Mouse (Mus musculus): Measurements from ENCODE around the gene Lhfpl4. TPM values are rescaled to one million over a fixed set of nuclear protein-coding genes. Genes with fewer than 3 reads are reported as not detected.

Gene Lhfpl4
- not detected for total RNA-seq (2018; cell fraction: chromatin; rRNA removed)
- total RNA-seq (2018; cell fraction: cytosol; rRNA removed): under 1 TPM in 4 of 26 experiments, not detected in 22; 0.03 to 0.07 (median 0.05) TPM
- total RNA-seq (2018; cell fraction: nucleus; rRNA removed): under 1 TPM in 2 of 26 experiments, not detected in 24; 0.28 to 0.49 TPM
- polyA plus RNA-seq (2018): not detected in 3 replicates

GRCm38 (mm10) chr6:113194841-113195595, at the start of gene Lhfpl4:
TSS of gene Lhfpl4 (minus strand) at chr6:113195384.
- Histone ChIP-seq H3K27ac (no peak within 1 kb of the TSS), H3K79me2 (ENCODE audit: inconsistent target) (no peaks in the 10 kb centered on the region), H3K4me3 (ENCODE audit: inconsistent target) (no peak within 1 kb of the TSS), H3K36me3 (ENCODE audit: inconsistent target) (no peaks in the 10 kb centered on the region)
- 6% methylated on average over 46 of the region's 66 CpGs for WGBS (ENCODE audit: missing documents)

DNA sequence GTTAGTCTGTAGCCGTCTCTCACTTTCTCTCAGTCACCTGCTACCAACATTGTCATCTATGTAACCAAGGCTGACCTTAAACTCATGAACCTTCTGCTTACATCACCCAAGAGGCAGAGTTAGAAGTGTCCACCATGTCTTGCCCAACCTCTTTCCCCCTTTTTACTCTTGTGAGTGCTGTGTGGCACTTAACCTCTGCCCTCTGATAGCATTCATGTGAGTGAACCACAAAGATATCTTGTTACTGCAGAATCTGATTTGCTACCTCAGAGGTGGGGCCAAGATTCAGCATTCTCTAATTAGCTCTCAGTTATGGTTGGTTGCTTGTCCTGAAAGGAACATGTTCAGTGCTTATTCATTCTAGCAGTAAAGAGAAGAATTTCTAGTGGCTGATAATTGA, 47.6 kb upstream of the Lhfpl4 start:
- H3K79me2 ChIP-seq (ENCODE audit: inconsistent target): peaks cover 93% of the 10 kb centered on the region
- H3K36me3 ChIP-seq (ENCODE audit: inconsistent target): peaks cover 44% of the 10 kb centered on the region
- H3K4me3 ChIP-seq (ENCODE audit: inconsistent target): no peak overlapping the region
- WGBS (ENCODE audit: missing documents): 100% methylated on average over 1 of the region's 1 CpGs
- no peak overlapping the region for H3K27ac ChIP-seq

DNA sequence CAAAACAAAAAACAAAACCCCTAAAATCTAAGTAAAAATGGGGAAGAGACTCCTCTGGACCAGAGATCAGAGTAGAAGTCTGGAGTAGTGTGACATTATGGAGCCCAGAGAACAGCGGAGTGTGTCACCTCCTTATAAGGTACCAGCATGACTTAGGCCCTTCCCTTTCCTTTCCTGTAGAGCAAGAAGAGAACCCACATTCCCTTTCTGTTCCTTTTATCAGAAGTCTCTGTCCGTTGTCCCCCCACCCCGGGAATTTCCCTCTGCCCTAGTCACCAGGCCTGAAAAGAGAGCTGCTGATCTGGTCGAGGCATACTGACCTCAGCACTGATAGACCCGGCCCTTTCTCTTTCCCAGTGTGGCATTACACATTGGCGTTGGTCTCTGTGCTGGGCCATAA, 43.3 kb upstream of the Lhfpl4 start:
- Histone ChIP-seq H3K36me3 (ENCODE audit: inconsistent target) (peaks cover 24% of the 10 kb centered on the region; the same call in 1 of the 2 replicates), H3K4me3 (ENCODE audit: inconsistent target) (peak overlapping the region; percentile 97), H3K79me2 (ENCODE audit: inconsistent target) (peaks cover 56% of the 10 kb centered on the region), H3K27ac (peak overlapping the region; percentile 79)
- 3% methylated on average over 6 of the region's 6 CpGs for WGBS (ENCODE audit: missing documents)

DNA sequence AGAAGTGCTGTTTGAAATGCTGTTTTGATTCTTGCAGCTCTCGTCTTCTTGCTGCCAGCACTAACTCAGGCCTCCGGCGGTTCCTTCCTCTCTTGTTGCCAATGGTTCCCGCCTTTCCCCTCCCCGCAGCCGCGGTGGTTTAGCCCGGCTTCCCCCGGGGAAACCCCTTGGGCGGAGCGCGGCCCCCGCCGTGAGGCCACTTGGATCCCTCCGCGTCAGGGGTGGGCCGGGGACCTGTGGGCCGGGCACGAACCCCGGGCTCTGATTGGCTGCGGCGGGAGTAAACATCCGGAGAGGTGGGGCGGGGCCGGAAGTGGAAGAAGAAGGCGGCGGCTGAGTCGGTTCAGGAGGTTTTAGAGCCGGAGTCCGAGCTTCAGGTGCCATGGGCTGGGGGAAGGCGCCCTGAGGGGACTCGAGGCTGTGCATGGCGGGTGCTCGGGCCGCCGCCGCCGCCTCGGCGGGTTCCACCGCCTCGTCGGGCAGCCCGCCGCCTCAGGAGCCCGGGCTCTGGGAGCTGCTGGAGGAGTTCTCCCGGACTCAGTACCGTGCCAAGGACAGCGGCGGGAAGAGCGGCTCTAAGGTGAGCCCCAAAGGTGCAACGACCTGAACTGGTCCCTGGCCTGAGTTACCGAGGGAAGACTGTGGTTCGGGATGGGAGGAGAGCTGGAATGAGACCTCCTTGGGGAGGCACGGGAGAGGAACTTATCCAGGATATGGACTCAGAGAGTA, 42.5 kb upstream of the Lhfpl4 start, which contains the start of gene Mtmr14:
Mtmr14 (plus strand) TSS at position 302 of the 729 bp plus-strand sequence.
- Histone ChIP-seq H3K36me3 (ENCODE audit: inconsistent target) (peaks cover 17% of the 10 kb centered on the region; the same call in 1 of the 2 replicates), H3K27ac (peak within 1 kb of the TSS; percentile 79), H3K79me2 (ENCODE audit: inconsistent target) (peaks cover 49% of the 10 kb centered on the region), H3K4me3 (ENCODE audit: inconsistent target) (peak within 1 kb of the TSS; percentile 97)
- WGBS (ENCODE audit: missing documents): 2% methylated on average over 50 of the region's 55 CpGs

DNA sequence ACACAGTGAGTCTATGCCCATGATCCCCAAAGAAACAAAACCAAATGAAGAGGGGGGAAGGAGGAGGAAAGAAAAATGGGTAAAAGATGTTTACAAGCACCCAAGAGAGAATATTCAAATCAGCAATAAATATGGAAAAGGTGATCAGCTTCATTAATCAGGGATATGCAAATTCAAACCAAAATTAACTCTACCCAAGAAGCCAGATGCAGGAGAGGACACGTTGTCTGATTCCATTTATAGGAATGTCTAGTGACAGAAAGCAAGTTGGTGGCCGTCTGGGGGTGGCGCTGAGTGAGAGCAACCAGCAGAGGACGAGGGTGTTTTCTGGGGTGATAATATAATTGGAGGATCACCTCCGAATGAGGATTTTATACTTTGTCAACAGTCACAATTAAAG, 40.0 kb upstream of the Lhfpl4 start:
- H3K36me3 ChIP-seq (ENCODE audit: inconsistent target): peaks cover 1% of the 10 kb centered on the region; the same call in 1 of the 2 replicates
- 84% methylated on average over 5 of the region's 5 CpGs for WGBS (ENCODE audit: missing documents)
- no peak overlapping the region for H3K27ac ChIP-seq
- no peak overlapping the region for H3K4me3 ChIP-seq (ENCODE audit: inconsistent target)
- H3K79me2 ChIP-seq (ENCODE audit: inconsistent target): peaks cover 23% of the 10 kb centered on the region

DNA sequence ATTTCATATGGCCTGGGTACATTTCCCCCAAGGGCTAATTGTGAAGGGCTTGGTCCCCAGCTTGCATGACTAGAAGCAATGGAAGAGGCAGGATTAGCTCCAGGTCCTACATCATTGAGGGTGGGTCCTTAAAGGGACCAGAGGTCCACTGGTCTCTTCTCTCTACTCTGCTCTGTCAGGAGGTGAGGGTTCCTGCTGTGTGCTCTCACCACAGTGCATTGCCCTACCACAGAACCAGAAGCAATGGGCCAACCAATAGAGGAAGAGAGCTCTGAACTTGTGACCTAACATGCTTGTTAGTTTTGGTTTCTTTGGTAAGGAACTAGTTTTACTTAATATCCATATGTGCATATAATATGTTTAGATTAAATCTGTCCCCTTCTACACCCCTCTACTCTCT, 31.5 kb upstream of the Lhfpl4 start:
- Histone ChIP-seq H3K36me3 (ENCODE audit: inconsistent target) (no peaks in the 10 kb centered on the region), H3K4me3 (ENCODE audit: inconsistent target) (no peak overlapping the region), H3K79me2 (ENCODE audit: inconsistent target) (no peaks in the 10 kb centered on the region), H3K27ac (no peak overlapping the region)

DNA sequence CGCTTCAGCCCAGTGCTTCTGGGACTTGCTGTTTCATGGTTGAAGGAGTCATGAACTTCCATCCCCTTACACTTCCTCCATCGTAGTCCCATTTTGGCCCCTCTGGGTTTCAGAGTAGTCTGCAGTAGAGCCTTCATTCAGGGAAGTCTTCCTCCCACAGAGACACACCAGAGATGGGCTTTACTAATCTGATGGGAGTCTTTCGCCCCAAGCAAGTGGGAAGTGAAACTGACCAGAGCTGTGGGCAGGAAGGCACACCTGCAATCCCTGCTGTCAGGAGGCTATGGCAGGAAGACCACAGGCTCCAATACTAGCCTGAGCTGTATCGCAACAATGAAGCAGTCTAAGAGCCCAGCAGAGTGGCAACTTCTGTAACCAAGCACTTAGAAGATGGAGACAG, 30.6 kb upstream of the Lhfpl4 start:
- Histone ChIP-seq H3K79me2 (ENCODE audit: inconsistent target) (no peaks in the 10 kb centered on the region), H3K4me3 (ENCODE audit: inconsistent target) (no peak overlapping the region), H3K27ac (no peak overlapping the region), H3K36me3 (ENCODE audit: inconsistent target) (no peaks in the 10 kb centered on the region)
- 10% methylated on average over 4 of the region's 4 CpGs for WGBS (ENCODE audit: missing documents)

DNA sequence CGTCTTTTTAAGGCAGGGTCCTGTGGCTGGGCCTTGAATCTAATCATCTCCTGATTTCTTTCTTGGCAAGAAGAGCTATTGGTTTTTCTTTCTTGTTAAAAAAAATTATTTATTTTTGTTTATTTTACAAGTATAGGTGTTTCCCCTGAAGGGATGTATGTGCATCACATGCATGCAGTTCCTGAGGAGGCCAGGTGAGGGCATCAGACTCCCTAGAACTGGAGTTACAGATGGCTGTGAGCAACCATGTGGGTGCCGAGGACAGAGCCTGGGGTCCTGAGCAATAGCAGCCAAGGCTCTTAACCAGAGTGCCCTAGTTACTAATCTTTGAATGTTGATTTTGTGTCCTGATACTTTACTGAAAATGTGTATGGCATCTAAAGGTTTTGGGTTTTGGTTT, 21.1 kb upstream of the Lhfpl4 start:
- 59% methylated on average over 2 of the region's 2 CpGs for WGBS (ENCODE audit: missing documents)
- H3K4me3 ChIP-seq (ENCODE audit: inconsistent target): no peak overlapping the region
- H3K36me3 ChIP-seq (ENCODE audit: inconsistent target): no peaks in the 10 kb centered on the region
- no peaks in the 10 kb centered on the region for H3K79me2 ChIP-seq (ENCODE audit: inconsistent target)
- no peak overlapping the region for H3K27ac ChIP-seq

DNA sequence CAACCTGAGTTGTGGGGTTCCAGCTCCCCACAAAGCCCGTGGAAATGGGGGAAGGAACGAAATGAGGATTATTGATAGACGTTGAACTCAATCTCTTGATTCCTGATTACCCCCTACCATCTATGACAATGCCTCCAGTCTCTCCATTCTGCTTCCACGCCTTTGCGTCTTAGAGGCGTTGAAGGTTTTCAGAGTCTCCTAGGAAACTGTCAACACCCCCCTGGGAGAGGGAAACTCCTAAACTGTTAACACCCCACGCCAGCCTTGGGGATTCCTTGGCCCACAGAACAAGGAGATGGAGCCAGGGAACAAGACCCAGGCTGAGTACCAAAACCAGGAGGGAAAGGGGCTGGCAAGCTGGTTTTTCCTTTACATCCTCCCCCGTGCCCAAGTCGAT, 410 bp upstream of the Lhfpl4 start:
- Histone ChIP-seq H3K79me2 (ENCODE audit: inconsistent target) (no peaks in the 10 kb centered on the region), H3K36me3 (ENCODE audit: inconsistent target) (no peaks in the 10 kb centered on the region), H3K27ac (no peak overlapping the region), H3K4me3 (ENCODE audit: inconsistent target) (no peak overlapping the region)
- 29% methylated on average over 9 of the region's 9 CpGs for WGBS (ENCODE audit: missing documents)

- no peak overlapping the region for H3K27ac ChIP-seq
- WGBS (ENCODE audit: missing documents): 9% methylated on average over 5 of the region's 5 CpGs
- H3K79me2 ChIP-seq (ENCODE audit: inconsistent target): no peaks in the 10 kb centered on the region
- no peaks in the 10 kb centered on the region for H3K36me3 ChIP-seq (ENCODE audit: inconsistent target)
- H3K4me3 ChIP-seq (ENCODE audit: inconsistent target): no peak overlapping the region
Measured at GRCm38 (mm10) chr6:113194517-113194840, 705 bp downstream of the Lhfpl4 start.

GRCm38 (mm10) chr6:113193765-113194460, 1.3 kb downstream of the Lhfpl4 start:
- no peaks in the 10 kb centered on the region for H3K79me2 ChIP-seq (ENCODE audit: inconsistent target)
- no peak overlapping the region for H3K27ac ChIP-seq
- no peaks in the 10 kb centered on the region for H3K36me3 ChIP-seq (ENCODE audit: inconsistent target)
- H3K4me3 ChIP-seq (ENCODE audit: inconsistent target): no peak overlapping the region
- WGBS (ENCODE audit: missing documents): 14% methylated on average over 46 of the region's 46 CpGs

DNA sequence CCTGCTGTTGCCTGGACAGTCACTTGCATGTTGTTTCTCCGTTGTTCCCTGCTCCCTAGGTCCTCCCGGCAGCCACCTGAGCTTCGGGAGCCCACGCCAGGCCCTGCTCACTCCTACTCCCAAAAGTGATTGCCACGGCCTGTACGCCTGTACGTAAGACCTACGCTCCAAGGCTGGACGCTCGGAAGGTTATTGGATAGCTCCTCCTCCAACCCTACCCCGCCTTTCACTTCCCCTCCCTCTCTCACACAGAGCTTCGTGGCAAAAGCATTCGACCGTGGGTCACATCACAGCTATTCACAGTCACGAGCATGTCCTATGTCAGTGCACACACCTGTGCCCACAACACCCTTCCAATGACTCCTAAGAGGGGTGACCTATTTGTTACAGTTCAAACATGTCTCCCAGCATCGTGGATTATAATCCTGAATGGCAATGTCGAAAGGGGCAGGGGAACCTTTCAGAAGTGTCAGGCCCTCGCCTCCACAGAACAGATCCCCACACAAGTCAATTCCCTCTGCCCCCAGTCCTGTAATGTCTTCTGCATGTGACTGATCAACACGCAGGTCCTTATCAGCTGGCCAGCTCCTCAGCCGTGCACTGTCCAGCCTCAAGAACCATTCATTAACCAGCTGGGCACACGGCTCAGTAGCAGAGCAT, 10.2 kb downstream of the Lhfpl4 start:
- H3K79me2 ChIP-seq (ENCODE audit: inconsistent target): no peaks in the 10 kb centered on the region

GRCm38 (mm10) chr6:113184163-113184562, 11.0 kb downstream of the Lhfpl4 start:
- Histone ChIP-seq H3K79me2 (ENCODE audit: inconsistent target) (no peaks in the 10 kb centered on the region), H3K27ac (no peak overlapping the region), H3K4me3 (ENCODE audit: inconsistent target) (no peak overlapping the region), H3K36me3 (ENCODE audit: inconsistent target) (no peaks in the 10 kb centered on the region)
- WGBS (ENCODE audit: missing documents): 80% methylated on average over 9 of the region's 9 CpGs

More for the DNA sequence above, 10.2 kb downstream of the Lhfpl4 start:
- Histone ChIP-seq H3K36me3 (ENCODE audit: inconsistent target) (no peaks in the 10 kb centered on the region), H3K27ac (no peak overlapping the region), H3K4me3 (ENCODE audit: inconsistent target) (no peak overlapping the region)
- 87% methylated on average over 20 of the region's 21 CpGs for WGBS (ENCODE audit: missing documents)

DNA sequence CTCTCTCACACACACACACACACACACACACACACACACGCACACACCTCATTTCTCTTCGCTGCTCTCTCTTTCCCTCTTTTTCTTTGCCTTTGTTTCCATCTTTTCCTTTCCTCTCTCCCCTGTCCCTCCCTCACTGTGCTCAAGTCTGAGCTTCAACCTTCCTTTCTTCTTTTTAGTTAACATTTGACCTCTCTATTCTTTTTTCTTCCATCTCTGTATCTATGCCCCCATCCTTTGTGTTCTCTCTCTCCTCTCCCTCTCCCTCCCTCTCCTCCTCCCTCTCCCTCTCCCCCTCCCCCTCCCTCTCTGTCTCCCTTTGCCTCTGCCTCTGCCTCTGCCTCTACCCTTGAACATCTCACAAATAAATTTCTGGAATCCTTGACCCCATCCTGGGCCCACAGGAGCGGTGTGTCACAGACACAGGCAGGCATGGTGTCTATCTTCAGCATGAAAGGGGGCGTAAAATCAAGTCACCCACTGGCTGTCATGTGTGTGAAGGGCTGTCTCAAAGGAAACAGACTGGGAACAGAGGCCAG, 15.9 kb downstream of the Lhfpl4 start:
- Histone ChIP-seq H3K36me3 (ENCODE audit: inconsistent target) (no peaks in the 10 kb centered on the region), H3K79me2 (ENCODE audit: inconsistent target) (no peaks in the 10 kb centered on the region), H3K27ac (no peak overlapping the region), H3K4me3 (ENCODE audit: inconsistent target) (no peak overlapping the region)
- 61% methylated on average over 3 of the region's 4 CpGs for WGBS (ENCODE audit: missing documents)

Data from macrophage (primary cell).